Mouse (Mus musculus): ENCODE data around the gene Efcc1. TPM values are rescaled to one million over a fixed set of nuclear protein-coding genes. Genes with fewer than 3 reads are reported as not detected.
A peak's percentile ranks its signal among the peaks of the same experiment; 100 is the strongest.

The Efcc1 gene
- polyA plus RNA-seq (2014; fragmentation: Nextera tagmentation; extraction: Ambion mirVana): 0.44 and 0.76 TPM in 2 replicates

GRCm38 (mm10) chr6:87730591-87731462 is at the start of gene Efcc1:
Gene Efcc1 (plus strand): TSS chr6:87730869.
- ATAC-seq (ENCODE audit: insufficient number of reproducible peaks, insufficient read depth, low FRiP score, low read depth): peak; percentile 42
- Histone ChIP-seq H3K27ac (replicated peaks in 1 of 2; ENCODE audit: control insufficient read depth in 1 of 2, insufficient read depth in 1 of 2, low read depth in 2 of 2, low read length in 2 of 2) (no peak within 1 kb of the TSS), H3K4me3 (ENCODE audit: control insufficient read depth in 1 of 2, insufficient read depth in 1 of 2, low read depth in 1 of 2, low read length in 2 of 2) (peak within 1 kb of the TSS; percentile 54 to 66), H3K4me1 (ENCODE audit: control insufficient read depth in 2 of 2, insufficient read depth in 2 of 2, low read length in 2 of 2) (peaks cover 16 to 35% of the 10 kb centered on the region in 2 experiments), H3K36me3 (ENCODE audit: control insufficient read depth, insufficient read depth, low read length) (no peaks in the 10 kb centered on the region), H3K27me3 (ENCODE audit: control insufficient read depth, insufficient read depth, low read length) (peaks cover 49% of the 10 kb centered on the region), H3K9ac (ENCODE audit: low read length) (peak within 1 kb of the TSS; percentile 67), H3K9me3 (ENCODE audit: control insufficient read depth, low read length) (no peaks in the 10 kb centered on the region), H3K4me2 (ENCODE audit: low read length) (peak within 1 kb of the TSS; percentile 96)
- WGBS: under 1% methylated on average over 89 of the region's 90 CpGs

GRCm38 (mm10) chr6:87695947-87696346 is 34.7 kb upstream of the Efcc1 start:
- H3K9me3 ChIP-seq (ENCODE audit: control insufficient read depth, low read length): 0 out of 2 replicates have a peak, but pooled peaks cover 3% of the 10 kb centered on the region
- H3K4me1 ChIP-seq (ENCODE audit: control insufficient read depth in 2 of 2, insufficient read depth in 2 of 2, low read length in 2 of 2): no peaks in the 10 kb centered on the region
- WGBS: 65% methylated on average over 3 of the region's 3 CpGs
- H3K9ac ChIP-seq (ENCODE audit: low read length): no peak overlapping the region
- ATAC-seq (ENCODE audit: insufficient number of reproducible peaks, insufficient read depth, low FRiP score, low read depth): no peak
- H3K36me3 ChIP-seq (ENCODE audit: control insufficient read depth, insufficient read depth, low read length): no peaks in the 10 kb centered on the region
- no peak overlapping the region for H3K27ac ChIP-seq (replicated peaks in 1 of 2; ENCODE audit: control insufficient read depth in 1 of 2, insufficient read depth in 1 of 2, low read depth in 2 of 2, low read length in 2 of 2)
- no peaks in the 10 kb centered on the region for H3K27me3 ChIP-seq (ENCODE audit: control insufficient read depth, insufficient read depth, low read length)
- no peak overlapping the region for H3K4me3 ChIP-seq (ENCODE audit: control insufficient read depth in 1 of 2, insufficient read depth in 1 of 2, low read depth in 1 of 2, low read length in 2 of 2)
- no peak overlapping the region for H3K4me2 ChIP-seq (ENCODE audit: low read length)

GRCm38 (mm10) chr6:87696544-87696943 is 34.1 kb upstream of the Efcc1 start:
- Histone ChIP-seq H3K4me1 (ENCODE audit: control insufficient read depth in 2 of 2, insufficient read depth in 2 of 2, low read length in 2 of 2) (no peaks in the 10 kb centered on the region), H3K4me2 (ENCODE audit: low read length) (no peak overlapping the region), H3K9me3 (ENCODE audit: control insufficient read depth, low read length) (0 out of 2 replicates have a peak, but pooled peaks cover 3% of the 10 kb centered on the region), H3K9ac (ENCODE audit: low read length) (no peak overlapping the region), H3K36me3 (ENCODE audit: control insufficient read depth, insufficient read depth, low read length) (no peaks in the 10 kb centered on the region), H3K4me3 (ENCODE audit: control insufficient read depth in 1 of 2, insufficient read depth in 1 of 2, low read depth in 1 of 2, low read length in 2 of 2) (no peak overlapping the region), H3K27ac (replicated peaks in 1 of 2; ENCODE audit: control insufficient read depth in 1 of 2, insufficient read depth in 1 of 2, low read depth in 2 of 2, low read length in 2 of 2) (no peak overlapping the region), H3K27me3 (ENCODE audit: control insufficient read depth, insufficient read depth, low read length) (no peaks in the 10 kb centered on the region)
- 90% methylated on average over 4 of the region's 4 CpGs for WGBS
- ATAC-seq (ENCODE audit: insufficient number of reproducible peaks, insufficient read depth, low FRiP score, low read depth): no peak

GRCm38 (mm10) chr6:87706246-87706645 is 24.4 kb upstream of the Efcc1 start:
- Histone ChIP-seq H3K36me3 (ENCODE audit: control insufficient read depth, insufficient read depth, low read length) (no peaks in the 10 kb centered on the region), H3K4me1 (ENCODE audit: control insufficient read depth in 2 of 2, insufficient read depth in 2 of 2, low read length in 2 of 2) (no peaks in the 10 kb centered on the region), H3K9me3 (ENCODE audit: control insufficient read depth, low read length) (no peaks in the 10 kb centered on the region), H3K27ac (replicated peaks in 1 of 2; ENCODE audit: control insufficient read depth in 1 of 2, insufficient read depth in 1 of 2, low read depth in 2 of 2, low read length in 2 of 2) (no peak overlapping the region), H3K4me2 (ENCODE audit: low read length) (no peak overlapping the region), H3K27me3 (ENCODE audit: control insufficient read depth, insufficient read depth, low read length) (no peaks in the 10 kb centered on the region; the same call in 1 of the 2 replicates), H3K4me3 (ENCODE audit: control insufficient read depth in 1 of 2, insufficient read depth in 1 of 2, low read depth in 1 of 2, low read length in 2 of 2) (no peak overlapping the region), H3K9ac (ENCODE audit: low read length) (no peak overlapping the region)
- 44% methylated on average over 3 of the region's 3 CpGs for WGBS
- ATAC-seq (ENCODE audit: insufficient number of reproducible peaks, insufficient read depth, low FRiP score, low read depth): no peak

- WGBS: 78% methylated on average over 4 of the region's 4 CpGs
- H3K4me1 ChIP-seq (ENCODE audit: control insufficient read depth in 2 of 2, insufficient read depth in 2 of 2, low read length in 2 of 2): no peaks in the 10 kb centered on the region
- no peak overlapping the region for H3K27ac ChIP-seq (replicated peaks in 1 of 2; ENCODE audit: control insufficient read depth in 1 of 2, insufficient read depth in 1 of 2, low read depth in 2 of 2, low read length in 2 of 2)
- no peak for ATAC-seq (ENCODE audit: insufficient number of reproducible peaks, insufficient read depth, low FRiP score, low read depth)
- no peaks in the 10 kb centered on the region; the same call in 1 of the 2 replicates for H3K27me3 ChIP-seq (ENCODE audit: control insufficient read depth, insufficient read depth, low read length)
- no peak overlapping the region for H3K4me2 ChIP-seq (ENCODE audit: low read length)
- H3K9me3 ChIP-seq (ENCODE audit: control insufficient read depth, low read length): no peaks in the 10 kb centered on the region
- no peak overlapping the region for H3K9ac ChIP-seq (ENCODE audit: low read length)
- no peaks in the 10 kb centered on the region for H3K36me3 ChIP-seq (ENCODE audit: control insufficient read depth, insufficient read depth, low read length)
- no peak overlapping the region for H3K4me3 ChIP-seq (ENCODE audit: control insufficient read depth in 1 of 2, insufficient read depth in 1 of 2, low read depth in 1 of 2, low read length in 2 of 2)
Measured at GRCm38 (mm10) chr6:87712311-87712710, 18.4 kb upstream of the Efcc1 start.

- Histone ChIP-seq H3K4me1 (ENCODE audit: control insufficient read depth in 2 of 2, insufficient read depth in 2 of 2, low read length in 2 of 2) (no peaks in the 10 kb centered on the region), H3K9me3 (ENCODE audit: control insufficient read depth, low read length) (no peaks in the 10 kb centered on the region), H3K36me3 (ENCODE audit: control insufficient read depth, insufficient read depth, low read length) (no peaks in the 10 kb centered on the region), H3K4me3 (ENCODE audit: control insufficient read depth in 1 of 2, insufficient read depth in 1 of 2, low read depth in 1 of 2, low read length in 2 of 2) (no peak overlapping the region), H3K9ac (ENCODE audit: low read length) (no peak overlapping the region), H3K27ac (replicated peaks in 1 of 2; ENCODE audit: control insufficient read depth in 1 of 2, insufficient read depth in 1 of 2, low read depth in 2 of 2, low read length in 2 of 2) (no peak overlapping the region), H3K27me3 (ENCODE audit: control insufficient read depth, insufficient read depth, low read length) (no peaks in the 10 kb centered on the region; the same call in 1 of the 2 replicates), H3K4me2 (ENCODE audit: low read length) (no peak overlapping the region)
- WGBS: 73% methylated on average over 4 of the region's 4 CpGs
- ATAC-seq (ENCODE audit: insufficient number of reproducible peaks, insufficient read depth, low FRiP score, low read depth): no peak
Measured at GRCm38 (mm10) chr6:87714091-87714490, 16.6 kb upstream of the Efcc1 start.

- H3K4me2 ChIP-seq (ENCODE audit: low read length): no peak overlapping the region
- no peak overlapping the region for H3K27ac ChIP-seq (replicated peaks in 1 of 2; ENCODE audit: control insufficient read depth in 1 of 2, insufficient read depth in 1 of 2, low read depth in 2 of 2, low read length in 2 of 2)
- ATAC-seq (ENCODE audit: insufficient number of reproducible peaks, insufficient read depth, low FRiP score, low read depth): no peak; the same call in 1 of the 2 replicates
- 7% methylated on average over 13 of the region's 13 CpGs for WGBS
- no peaks in the 10 kb centered on the region for H3K36me3 ChIP-seq (ENCODE audit: control insufficient read depth, insufficient read depth, low read length)
- H3K27me3 ChIP-seq (ENCODE audit: control insufficient read depth, insufficient read depth, low read length): 0 out of 2 replicates have a peak, but pooled peaks cover 3% of the 10 kb centered on the region
- no peaks in the 10 kb centered on the region for H3K9me3 ChIP-seq (ENCODE audit: control insufficient read depth, low read length)
- no peak overlapping the region for H3K9ac ChIP-seq (ENCODE audit: low read length)
- no peak overlapping the region for H3K4me3 ChIP-seq (ENCODE audit: control insufficient read depth in 1 of 2, insufficient read depth in 1 of 2, low read depth in 1 of 2, low read length in 2 of 2)
- H3K4me1 ChIP-seq (ENCODE audit: control insufficient read depth in 2 of 2, insufficient read depth in 2 of 2, low read length in 2 of 2): peaks cover 0 to 2% of the 10 kb centered on the region in 2 experiments; a peak in 1 of 4 replicates
Measured at GRCm38 (mm10) chr6:87722631-87723030, 8.0 kb upstream of the Efcc1 start.
